Comparison of ENCODE assay signal across 15 mouse cellular contexts in the genomic region with DNA sequence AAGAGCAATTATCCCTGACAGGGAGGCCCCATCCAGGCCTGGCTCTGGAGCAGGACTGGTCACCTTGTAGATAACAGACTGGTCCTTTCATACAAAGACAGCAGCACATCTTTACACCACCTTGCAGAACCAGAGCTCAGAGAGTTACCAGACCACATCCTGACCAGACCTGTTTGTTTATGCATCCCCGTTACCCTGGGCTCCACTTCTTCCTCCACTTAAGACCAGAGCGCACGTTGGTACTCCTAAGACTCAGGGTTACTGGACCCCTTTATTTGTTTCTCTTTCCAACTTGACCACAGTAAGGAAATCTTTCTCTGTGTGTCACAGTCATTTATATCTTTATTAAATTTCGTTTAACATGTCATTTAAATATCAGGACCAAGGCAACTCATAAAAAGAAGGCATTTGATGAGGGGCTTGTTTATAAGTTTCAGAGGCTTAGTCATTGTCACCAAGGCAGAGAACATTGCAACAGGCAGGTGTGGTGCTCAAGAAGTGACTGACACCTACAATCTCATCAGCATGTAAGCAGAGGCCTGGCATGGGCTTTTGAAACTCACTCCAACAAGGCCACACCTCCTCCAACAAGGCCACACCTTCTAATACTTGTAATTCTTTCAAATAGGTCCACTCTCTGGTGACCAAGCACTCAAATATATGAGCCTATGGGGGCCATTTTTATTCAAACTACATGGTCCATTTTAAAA.
A peak's percentile ranks its signal among the peaks of the same experiment; 100 is the strongest.
DNase-seq lines count a peak whose midpoint lies in the region; ATAC-seq and TF ChIP-seq lines count a peak whose summit lies in the region.
"Had no signal": no experiment of that assay in that cellular context is flagged by ENCODE, and none has a peak within 500 bp of the region (broad histone marks: within the 10 kb centered on the region; RNA-seq: fewer than 3 reads in every experiment).

No protein-coding gene starts in this region.

- TF ChIP-seq POLR2A in bone marrow, adult 2 months (IDR thresholded peaks at IDR 0.05; ENCODE audit: borderline replicate concordance, control insufficient read depth, low read depth, low read length): no peak

- H3K9ac ChIP-seq in hindbrain, embryonic 13.5 days: no peak overlapping the region
- no peak overlapping the region for H3K9ac ChIP-seq in liver, postnatal 0 days (replicated peaks)
- H3K9ac ChIP-seq: forebrain, embryonic 13.5 days; heart, embryonic 15.5 days; limb, embryonic 13.5 days; stomach, embryonic 15.5 days had no signal

- H3K9me3 ChIP-seq in hindbrain, embryonic 10.5 days: no peaks in the 10 kb centered on the region
- H3K9me3 ChIP-seq in hindbrain, embryonic 13.5 days: no peaks in the 10 kb centered on the region
- no peaks in the 10 kb centered on the region for H3K9me3 ChIP-seq in liver, postnatal 0 days (ENCODE audit: low read length)
- H3K9me3 ChIP-seq in forebrain, embryonic 10.5 days: no peaks in the 10 kb centered on the region
- H3K9me3 ChIP-seq: forebrain, embryonic 13.5 days; heart, embryonic 15.5 days; limb, embryonic 13.5 days; stomach, embryonic 15.5 days had no signal

- H3K4me1 ChIP-seq in hindbrain, embryonic 10.5 days (replicated peaks): peaks cover 28% of the 10 kb centered on the region
- peaks cover 14% of the 10 kb centered on the region for H3K4me1 ChIP-seq in hindbrain, embryonic 13.5 days (replicated peaks)
- H3K4me1 ChIP-seq in bone marrow, adult 2 months (ENCODE audit: control insufficient read depth, insufficient read depth, low read length): peaks cover 12% of the 10 kb centered on the region; the same call in 1 of the 2 replicates
- H3K4me1 ChIP-seq in liver, postnatal 0 days (ENCODE audit: insufficient read depth): peaks cover 74% of the 10 kb centered on the region
- H3K4me1 ChIP-seq in forebrain, embryonic 10.5 days: peaks cover 37% of the 10 kb centered on the region
- H3K4me1 ChIP-seq: stomach, embryonic 15.5 days had no signal

- H3K4me3 ChIP-seq in hindbrain, embryonic 10.5 days: no peak overlapping the region
- no peak overlapping the region for H3K4me3 ChIP-seq in hindbrain, embryonic 13.5 days
- no peak overlapping the region for H3K4me3 ChIP-seq in bone marrow, adult 2 months (replicated peaks; ENCODE audit: control insufficient read depth, low read depth, low read length)
- no peak overlapping the region for H3K4me3 ChIP-seq in liver, postnatal 0 days (ENCODE audit: low read depth, low read length)
- no peak overlapping the region for H3K4me3 ChIP-seq in forebrain, embryonic 10.5 days
- H3K4me3 ChIP-seq: forebrain, embryonic 13.5 days; heart, embryonic 15.5 days; limb, embryonic 13.5 days; stomach, embryonic 15.5 days had no signal

- WGBS in hindbrain, embryonic 10.5 days: 75% methylated on average over 4 of the region's 4 CpGs
- 78% methylated on average over 4 of the region's 4 CpGs for WGBS in hindbrain, embryonic 13.5 days
- WGBS in bone marrow, adult 2 months: 36% methylated on average over 4 of the region's 4 CpGs
- 64% methylated on average over 4 of the region's 4 CpGs for WGBS in liver, postnatal 0 days (ENCODE audit: insufficient replicate concordance)
- WGBS in forebrain, embryonic 10.5 days: 81% methylated on average over 4 of the region's 4 CpGs

- no peak overlapping the region for H3K4me2 ChIP-seq in hindbrain, embryonic 13.5 days
- H3K4me2 ChIP-seq in liver, postnatal 0 days (ENCODE audit: low read depth, low read length): no peak overlapping the region
- H3K4me2 ChIP-seq: forebrain, embryonic 13.5 days; heart, embryonic 15.5 days; limb, embryonic 13.5 days; stomach, embryonic 15.5 days had no signal

- 0 out of 2 replicates have a peak overlapping the region, but pooled peaks have one; percentile 23 for H3K27ac ChIP-seq in hindbrain, embryonic 10.5 days
- H3K27ac ChIP-seq in hindbrain, embryonic 13.5 days: no peak overlapping the region
- peak overlapping the region; percentile 27 for H3K27ac ChIP-seq in bone marrow, adult 2 months (ENCODE audit: control insufficient read depth, insufficient read depth, low read depth, low read length, poor library complexity)
- peak overlapping the region; percentile 50; the same call in 1 of the 2 replicates for H3K27ac ChIP-seq in liver, postnatal 0 days (ENCODE audit: low read depth)
- H3K27ac ChIP-seq in forebrain, embryonic 10.5 days: no peak overlapping the region
- H3K27ac ChIP-seq: forebrain, embryonic 13.5 days; heart, embryonic 15.5 days; limb, embryonic 13.5 days; stomach, embryonic 15.5 days had no signal

- TF ChIP-seq CTCF in bone marrow, adult 2 months (IDR thresholded peaks at IDR 0.05; ENCODE audit: control insufficient read depth, insufficient read depth, low read length): no peak
- no peak for TF ChIP-seq CTCF in liver, postnatal 0 days (IDR thresholded peaks at IDR 0.05; ENCODE audit: low read depth)

- no peak for TF ChIP-seq EP300 in liver, postnatal 0 days (IDR thresholded peaks at IDR 0.05; ENCODE audit: low read depth)

- H3K36me3 ChIP-seq in hindbrain, embryonic 10.5 days: no peaks in the 10 kb centered on the region
- no peaks in the 10 kb centered on the region for H3K36me3 ChIP-seq in hindbrain, embryonic 13.5 days
- no peaks in the 10 kb centered on the region for H3K36me3 ChIP-seq in liver, postnatal 0 days (replicated peaks; ENCODE audit: insufficient read depth, low read length)
- H3K36me3 ChIP-seq in forebrain, embryonic 10.5 days (replicated peaks): no peaks in the 10 kb centered on the region
- H3K36me3 ChIP-seq: heart, embryonic 15.5 days; limb, embryonic 13.5 days; stomach, embryonic 15.5 days had no signal

- no peak for DNase-seq in hindbrain, embryonic 10.5 days (ENCODE audit: low spot score)
- peak; percentile 33 for DNase-seq in 416B (ENCODE audit: low read depth)
- no peak for DNase-seq in liver, postnatal 0 days
- no peak for DNase-seq in forebrain, embryonic 10.5 days (ENCODE audit: extremely low spot score, low spot score)
- no peak for DNase-seq in cerebellum, adult 9-10 months
- DNase-seq in natural killer cell, adult 2 months (ENCODE audit: low spot score in 2 of 2): no peak
- DNase-seq: heart, adult 11 months; kidney, postnatal 14 days; lung, postnatal 14 days had no signal

- H3K27me3 ChIP-seq in hindbrain, embryonic 10.5 days (ENCODE audit: insufficient read depth, poor library complexity, severe bottlenecking): no peaks in the 10 kb centered on the region
- no peaks in the 10 kb centered on the region for H3K27me3 ChIP-seq in hindbrain, embryonic 13.5 days
- H3K27me3 ChIP-seq in liver, postnatal 0 days (ENCODE audit: insufficient read depth, low read length): no peaks in the 10 kb centered on the region
- H3K27me3 ChIP-seq in forebrain, embryonic 10.5 days (ENCODE audit: poor library complexity, severe bottlenecking): no peaks in the 10 kb centered on the region
- H3K27me3 ChIP-seq: forebrain, embryonic 13.5 days; heart, embryonic 15.5 days; limb, embryonic 13.5 days; stomach, embryonic 15.5 days had no signal

- ATAC-seq in hindbrain, embryonic 13.5 days (ENCODE audit: low FRiP score): no peak
- no peak for ATAC-seq in liver, postnatal 0 days
- ATAC-seq: forebrain, embryonic 13.5 days had no signal

Comparison
In these comparisons a context has a peak if more than half of its experiments do, and no peak if none do; other contexts are left out.
1. H3K27ac ChIP-seq: peak in hindbrain, embryonic 10.5 days (single experiment), bone marrow, adult 2 months (single experiment) and liver, postnatal 0 days (single experiment); none in hindbrain, embryonic 13.5 days (single experiment) and forebrain, embryonic 10.5 days (single experiment).